Mouse (Mus musculus): ENCODE data around the gene Syne1. TPM values are rescaled to one million over a fixed set of nuclear protein-coding genes. Genes with fewer than 3 reads are reported as not detected.
A peak's percentile ranks its signal among the peaks of the same experiment; 100 is the strongest.

The Syne1 gene
- polyA plus RNA-seq (2014; fragmentation: Nextera tagmentation; extraction: Ambion mirVana): 2.4 and 3.4 TPM in 2 replicates

GRCm38 (mm10) chr10:5551382-5551781 lies at the start of gene Syne1:
TSS of gene Syne1 (minus strand) at chr10:5551482.
- Histone ChIP-seq H3K9me3 (ENCODE audit: control insufficient read depth, low read length) (no peaks in the 10 kb centered on the region), H3K36me3 (ENCODE audit: control insufficient read depth, insufficient read depth, low read length) (no peaks in the 10 kb centered on the region), H3K9ac (ENCODE audit: low read length) (peak within 1 kb of the TSS; percentile 54), H3K4me3 (ENCODE audit: low read depth, low read length) (peak within 1 kb of the TSS; percentile 49), H3K4me2 (ENCODE audit: low read depth, low read length, severe bottlenecking) (peak within 1 kb of the TSS; percentile 95), H3K27ac (ENCODE audit: low read depth, low read length) (no peak within 1 kb of the TSS), H3K27me3 (ENCODE audit: control insufficient read depth, insufficient read depth, low read length) (no peaks in the 10 kb centered on the region), H3K4me1 (replicated peaks; ENCODE audit: control insufficient read depth, insufficient read depth, low read length) (peaks cover 2% of the 10 kb centered on the region; the same call in 1 of the 2 replicates)
- ATAC-seq (replicated peaks; ENCODE audit: low FRiP score) (no peak), DNase-seq (ENCODE audit: low spot score) (no peak)
- 50% methylated on average over 5 of the region's 5 CpGs for WGBS

- WGBS: 28% methylated on average over 7 of the region's 7 CpGs
- Histone ChIP-seq H3K4me3 (ENCODE audit: low read depth, low read length) (no peak overlapping the region), H3K4me1 (replicated peaks; ENCODE audit: control insufficient read depth, insufficient read depth, low read length) (no peaks in the 10 kb centered on the region), H3K9ac (ENCODE audit: low read length) (no peak overlapping the region), H3K4me2 (ENCODE audit: low read depth, low read length, severe bottlenecking) (no peak overlapping the region), H3K36me3 (ENCODE audit: control insufficient read depth, insufficient read depth, low read length) (no peaks in the 10 kb centered on the region), H3K27ac (ENCODE audit: low read depth, low read length) (no peak overlapping the region), H3K27me3 (ENCODE audit: control insufficient read depth, insufficient read depth, low read length) (no peaks in the 10 kb centered on the region), H3K9me3 (ENCODE audit: control insufficient read depth, low read length) (no peaks in the 10 kb centered on the region)
- ATAC-seq (replicated peaks; ENCODE audit: low FRiP score) (peak; percentile 82), DNase-seq (ENCODE audit: low spot score) (peak; percentile 62)
Measured at GRCm38 (mm10) chr10:5600123-5600522, 48.8 kb upstream of the Syne1 start.

- DNase-seq (ENCODE audit: low spot score) (no peak), ATAC-seq (replicated peaks; ENCODE audit: low FRiP score) (no peak)
- Histone ChIP-seq H3K4me2 (ENCODE audit: low read depth, low read length, severe bottlenecking) (no peak overlapping the region), H3K27ac (ENCODE audit: low read depth, low read length) (no peak overlapping the region), H3K36me3 (ENCODE audit: control insufficient read depth, insufficient read depth, low read length) (no peaks in the 10 kb centered on the region), H3K9me3 (ENCODE audit: control insufficient read depth, low read length) (no peaks in the 10 kb centered on the region), H3K4me1 (replicated peaks; ENCODE audit: control insufficient read depth, insufficient read depth, low read length) (no peaks in the 10 kb centered on the region), H3K27me3 (ENCODE audit: control insufficient read depth, insufficient read depth, low read length) (no peaks in the 10 kb centered on the region), H3K9ac (ENCODE audit: low read length) (no peak overlapping the region), H3K4me3 (ENCODE audit: low read depth, low read length) (no peak overlapping the region)
- WGBS: 75% methylated on average over 6 of the region's 6 CpGs
Measured at GRCm38 (mm10) chr10:5596559-5596958, 45.3 kb upstream of the Syne1 start.

- H3K9me3 ChIP-seq (ENCODE audit: control insufficient read depth, low read length): no peaks in the 10 kb centered on the region
- H3K27me3 ChIP-seq (ENCODE audit: control insufficient read depth, insufficient read depth, low read length): no peaks in the 10 kb centered on the region
- WGBS: 70% methylated on average over 5 of the region's 5 CpGs
- no peak overlapping the region for H3K9ac ChIP-seq (ENCODE audit: low read length)
- H3K4me1 ChIP-seq (replicated peaks; ENCODE audit: control insufficient read depth, insufficient read depth, low read length): no peaks in the 10 kb centered on the region
- no peak overlapping the region for H3K4me3 ChIP-seq (ENCODE audit: low read depth, low read length)
- H3K36me3 ChIP-seq (ENCODE audit: control insufficient read depth, insufficient read depth, low read length): no peaks in the 10 kb centered on the region
- no peak overlapping the region for H3K27ac ChIP-seq (ENCODE audit: low read depth, low read length)
- H3K4me2 ChIP-seq (ENCODE audit: low read depth, low read length, severe bottlenecking): no peak overlapping the region
- DNase-seq (ENCODE audit: low spot score) (no peak), ATAC-seq (replicated peaks; ENCODE audit: low FRiP score) (no peak)
Measured at GRCm38 (mm10) chr10:5594457-5594856, 43.2 kb upstream of the Syne1 start.

- Histone ChIP-seq H3K9me3 (ENCODE audit: control insufficient read depth, low read length) (no peaks in the 10 kb centered on the region), H3K4me3 (ENCODE audit: low read depth, low read length) (no peak within 1 kb of the TSS), H3K4me1 (replicated peaks; ENCODE audit: control insufficient read depth, insufficient read depth, low read length) (no peaks in the 10 kb centered on the region), H3K9ac (ENCODE audit: low read length) (no peak within 1 kb of the TSS), H3K36me3 (ENCODE audit: control insufficient read depth, insufficient read depth, low read length) (no peaks in the 10 kb centered on the region), H3K4me2 (ENCODE audit: low read depth, low read length, severe bottlenecking) (no peak within 1 kb of the TSS), H3K27me3 (ENCODE audit: control insufficient read depth, insufficient read depth, low read length) (no peaks in the 10 kb centered on the region), H3K27ac (ENCODE audit: low read depth, low read length) (no peak within 1 kb of the TSS)
- WGBS: 64% methylated on average over 5 of the region's 5 CpGs
- ATAC-seq (replicated peaks; ENCODE audit: low FRiP score) (no peak), DNase-seq (ENCODE audit: low spot score) (no peak)
Measured at GRCm38 (mm10) chr10:5593464-5593863, 42.2 kb upstream of the Syne1 start, which contains the start of gene Myct1. TSS of gene Myct1 (plus strand) at chr10:5593775.

DNA sequence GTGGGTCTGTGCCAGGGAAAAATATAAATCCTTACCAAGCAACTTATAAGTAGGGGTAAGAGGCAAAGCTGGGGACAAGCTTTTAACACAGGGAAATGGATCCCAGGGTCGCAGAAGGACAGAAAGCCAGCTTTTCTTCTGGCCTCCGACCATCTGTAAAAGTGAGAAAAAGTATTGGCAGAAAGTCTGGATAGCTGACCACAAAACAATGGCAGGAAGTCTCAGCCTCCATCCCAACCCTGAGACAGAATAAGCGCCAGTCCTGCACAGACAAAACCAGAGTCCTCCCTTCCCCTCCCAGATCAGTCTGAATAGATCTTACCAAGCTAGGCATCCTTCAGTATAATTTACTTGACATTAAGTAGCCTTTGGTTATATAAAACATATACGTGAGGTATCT lies 40.7 kb upstream of the Syne1 start:
- no peak overlapping the region for H3K4me3 ChIP-seq (ENCODE audit: low read depth, low read length)
- no peak overlapping the region for H3K4me2 ChIP-seq (ENCODE audit: low read depth, low read length, severe bottlenecking)
- no peak overlapping the region for H3K27ac ChIP-seq (ENCODE audit: low read depth, low read length)
- no peak for DNase-seq (ENCODE audit: low spot score)
- H3K27me3 ChIP-seq (ENCODE audit: control insufficient read depth, insufficient read depth, low read length): no peaks in the 10 kb centered on the region
- no peaks in the 10 kb centered on the region for H3K4me1 ChIP-seq (replicated peaks; ENCODE audit: control insufficient read depth, insufficient read depth, low read length)
- WGBS: 83% methylated on average over 4 of the region's 4 CpGs
- H3K36me3 ChIP-seq (ENCODE audit: control insufficient read depth, insufficient read depth, low read length): no peaks in the 10 kb centered on the region
- no peak for ATAC-seq (replicated peaks; ENCODE audit: low FRiP score)
- no peaks in the 10 kb centered on the region for H3K9me3 ChIP-seq (ENCODE audit: control insufficient read depth, low read length)
- H3K9ac ChIP-seq (ENCODE audit: low read length): no peak overlapping the region

DNA sequence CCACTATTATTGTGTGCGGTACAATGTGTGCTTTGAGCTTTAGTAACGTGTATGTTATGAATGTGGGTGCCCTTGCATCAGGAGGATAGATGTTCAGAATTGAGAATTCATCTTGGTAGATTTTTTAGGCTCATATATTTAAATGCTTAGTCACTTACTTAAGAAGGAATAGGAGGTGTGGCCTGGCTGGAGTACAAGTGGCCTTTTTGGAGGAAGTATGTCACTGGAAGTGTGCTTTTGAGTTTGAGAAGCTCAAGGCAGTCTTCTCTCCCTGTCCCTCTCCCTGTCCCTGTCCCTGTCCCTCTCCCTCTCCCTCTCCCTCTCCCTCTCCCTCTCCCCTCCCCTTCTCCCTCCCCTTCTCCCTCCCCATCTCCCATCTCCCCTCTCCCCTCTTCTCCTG lies 39.8 kb upstream of the Syne1 start:
- H3K9ac ChIP-seq (ENCODE audit: low read length): no peak overlapping the region
- H3K4me1 ChIP-seq (replicated peaks; ENCODE audit: control insufficient read depth, insufficient read depth, low read length): no peaks in the 10 kb centered on the region
- no peak overlapping the region for H3K4me2 ChIP-seq (ENCODE audit: low read depth, low read length, severe bottlenecking)
- H3K9me3 ChIP-seq (ENCODE audit: control insufficient read depth, low read length): no peaks in the 10 kb centered on the region
- WGBS: 87% methylated on average over 2 of the region's 2 CpGs
- H3K4me3 ChIP-seq (ENCODE audit: low read depth, low read length): no peak overlapping the region
- no peaks in the 10 kb centered on the region for H3K27me3 ChIP-seq (ENCODE audit: control insufficient read depth, insufficient read depth, low read length)
- no peak for DNase-seq (ENCODE audit: low spot score)
- H3K27ac ChIP-seq (ENCODE audit: low read depth, low read length): no peak overlapping the region
- no peaks in the 10 kb centered on the region for H3K36me3 ChIP-seq (ENCODE audit: control insufficient read depth, insufficient read depth, low read length)
- no peak for ATAC-seq (replicated peaks; ENCODE audit: low FRiP score)

DNA sequence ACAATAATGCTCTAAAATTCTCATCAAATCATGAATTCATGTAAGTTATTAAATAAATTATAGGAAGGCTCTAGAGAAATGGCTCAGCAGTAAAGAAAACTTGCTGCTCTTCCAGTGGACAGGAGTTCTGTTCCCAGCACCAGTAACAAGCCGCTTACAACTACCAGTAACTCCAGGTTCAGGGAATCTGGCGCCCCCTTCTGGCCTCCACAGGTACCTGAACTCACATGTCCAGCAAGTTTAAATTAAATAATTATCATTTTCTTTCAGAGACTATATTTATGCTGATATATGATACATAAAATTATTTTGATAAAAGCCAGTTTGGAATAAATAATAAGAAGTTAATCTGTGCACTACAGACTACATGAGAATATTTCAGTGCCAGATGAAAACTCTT lies 22.0 kb upstream of the Syne1 start:
- Histone ChIP-seq H3K27ac (ENCODE audit: low read depth, low read length) (no peak overlapping the region), H3K9ac (ENCODE audit: low read length) (no peak overlapping the region), H3K9me3 (ENCODE audit: control insufficient read depth, low read length) (no peaks in the 10 kb centered on the region), H3K4me1 (replicated peaks; ENCODE audit: control insufficient read depth, insufficient read depth, low read length) (no peaks in the 10 kb centered on the region), H3K4me3 (ENCODE audit: low read depth, low read length) (no peak overlapping the region), H3K4me2 (ENCODE audit: low read depth, low read length, severe bottlenecking) (no peak overlapping the region), H3K36me3 (ENCODE audit: control insufficient read depth, insufficient read depth, low read length) (no peaks in the 10 kb centered on the region), H3K27me3 (ENCODE audit: control insufficient read depth, insufficient read depth, low read length) (no peaks in the 10 kb centered on the region)
- DNase-seq (ENCODE audit: low spot score) (no peak), ATAC-seq (replicated peaks; ENCODE audit: low FRiP score) (no peak)
- WGBS: 61% methylated on average over 2 of the region's 2 CpGs

GRCm38 (mm10) chr10:5571332-5571731 lies 20.1 kb upstream of the Syne1 start:
- Histone ChIP-seq H3K9ac (ENCODE audit: low read length) (no peak overlapping the region), H3K27ac (ENCODE audit: low read depth, low read length) (no peak overlapping the region), H3K9me3 (ENCODE audit: control insufficient read depth, low read length) (no peaks in the 10 kb centered on the region), H3K36me3 (ENCODE audit: control insufficient read depth, insufficient read depth, low read length) (no peaks in the 10 kb centered on the region), H3K4me2 (ENCODE audit: low read depth, low read length, severe bottlenecking) (no peak overlapping the region), H3K27me3 (ENCODE audit: control insufficient read depth, insufficient read depth, low read length) (no peaks in the 10 kb centered on the region), H3K4me3 (ENCODE audit: low read depth, low read length) (no peak overlapping the region), H3K4me1 (replicated peaks; ENCODE audit: control insufficient read depth, insufficient read depth, low read length) (no peaks in the 10 kb centered on the region)
- 82% methylated on average over 5 of the region's 5 CpGs for WGBS
- no peak for DNase-seq (ENCODE audit: low spot score)
- no peak for ATAC-seq (replicated peaks; ENCODE audit: low FRiP score)
